Mouse (Mus musculus): ENCODE results near the gene Fgb. TPM values are rescaled to one million over a fixed set of nuclear protein-coding genes. Genes with fewer than 3 reads are reported as not detected.

Fgb gene
- total and polyA plus RNA-seq, 3 experiments, result not detected

GRCm38 (mm10) chr3:82995368-82995767, 54.3 kb downstream of the Fgb start:
- Histone ChIP-seq H3K4me3 (replicated peaks in 1 of 3; ENCODE audit: low read depth in 2 of 3, low read length in 2 of 3, poor library complexity in 1 of 3) (no peak overlapping the region), H3K79me2 (replicated peaks; ENCODE audit: control insufficient read depth, extremely low read depth, insufficient read depth, poor library complexity, severe bottlenecking) (no peaks in the 10 kb centered on the region), H3K27ac (ENCODE audit: insufficient read depth, low read depth) (no peak overlapping the region), H3K27me3 (replicated peaks) (no peaks in the 10 kb centered on the region), H3K9me3 (replicated peaks; ENCODE audit: low read length) (no peaks in the 10 kb centered on the region), H3K36me3 (replicated peaks in 1 of 2; ENCODE audit: control insufficient read depth in 1 of 2, insufficient read depth in 1 of 2, low read length in 1 of 2) (no peaks in the 10 kb centered on the region), H3K4me1 (ENCODE audit: control insufficient read depth in 1 of 2, insufficient read depth in 2 of 2) (peaks cover 0 to 10% of the 10 kb centered on the region in 2 experiments; a peak in 1 of 4 replicates), H3K9ac (ENCODE audit: insufficient read depth, low read depth) (no peak overlapping the region), H3K4me2 (ENCODE audit: insufficient read depth, low read depth, poor library complexity, severe bottlenecking) (no peak overlapping the region)
- peak; percentile 31; the same call in 1 of the 2 replicates for TF ChIP-seq SMC3 (IDR thresholded peaks at IDR 0.05; ENCODE audit: low read depth, low read length)
- no peak for TF ChIP-seq MYC (IDR thresholded peaks at IDR 0.05; ENCODE audit: low read depth, low read length)
- peak in 1 of 2 experiments; percentile 33; a peak in 1 of 4 replicates for TF ChIP-seq CTCF (conservative IDR thresholded peaks at IDR 0.05 in 1 of 2, IDR thresholded peaks at IDR 0.05 in 1 of 2; ENCODE audit: low read depth in 2 of 2, low read length in 2 of 2)
- no peak for TF ChIP-seq MAZ (IDR thresholded peaks at IDR 0.05; ENCODE audit: low read depth, low read length)
- dilution Hi-C loops (cut with MboI; ENCODE audit: extremely low pct_ligation_motif_present, extremely low pct_unique_long_range_greater_than_20kb, low sequenced_read_pairs), result no loop called here
- in situ Hi-C loops (cut with MboI; ENCODE audit: low pct_ligation_motif_present, low pct_unique_long_range_greater_than_20kb, low sequenced_read_pairs), result no loop called here
- no peak for DNase-seq (ENCODE audit: extremely low read depth)

- no peak for TF ChIP-seq JUN (IDR thresholded peaks at IDR 0.05; ENCODE audit: insufficient read depth, low read depth, low read length)
- TF ChIP-seq HCFC1 (IDR thresholded peaks at IDR 0.05; ENCODE audit: low read depth, low read length), result no peak
- no peak for TF ChIP-seq GABPA (IDR thresholded peaks at IDR 0.05; ENCODE audit: insufficient replicate concordance, low read depth, low read length)
- no peaks in the 10 kb centered on the region for H3K79me2 ChIP-seq (replicated peaks; ENCODE audit: control insufficient read depth, extremely low read depth, insufficient read depth, poor library complexity, severe bottlenecking)
Observed at GRCm38 (mm10) chr3:82992956-82993355, 56.7 kb downstream of the Fgb start.

GRCm38 (mm10) chr3:82991963-82992362, 57.7 kb downstream of the Fgb start:
- no peak overlapping the region for H3K27ac ChIP-seq (ENCODE audit: insufficient read depth, low read depth)
- H3K79me2 ChIP-seq (replicated peaks; ENCODE audit: control insufficient read depth, extremely low read depth, insufficient read depth, poor library complexity, severe bottlenecking), result no peaks in the 10 kb centered on the region
- in situ Hi-C loops (cut with MboI; ENCODE audit: low pct_ligation_motif_present, low pct_unique_long_range_greater_than_20kb, low sequenced_read_pairs) (no loop called here), dilution Hi-C loops (cut with MboI; ENCODE audit: extremely low pct_ligation_motif_present, extremely low pct_unique_long_range_greater_than_20kb, low sequenced_read_pairs) (no loop called here)
- TF ChIP-seq TCF12 (IDR thresholded peaks at IDR 0.05; ENCODE audit: low read depth, low read length), result no peak
- TF ChIP-seq ZKSCAN1 (IDR thresholded peaks at IDR 0.05; ENCODE audit: borderline replicate concordance, low read depth, low read length), result no peak
- peak; percentile 77 for TF ChIP-seq BHLHE40 (IDR thresholded peaks at IDR 0.05; ENCODE audit: low read depth, low read length)
- TF ChIP-seq IRF4 (IDR thresholded peaks at IDR 0.05; ENCODE audit: low read depth, low read length), result peak; percentile 48; the same call in 1 of the 2 replicates
- TF ChIP-seq ETS1 (conservative IDR thresholded peaks at IDR 0.05; ENCODE audit: low read depth, low read length), result peak; percentile 27; the same call in 1 of the 2 replicates
- no peak for TF ChIP-seq RAD21 (IDR thresholded peaks at IDR 0.05; ENCODE audit: low read depth, low read length)
- TF ChIP-seq UBTF (IDR thresholded peaks at IDR 0.05; ENCODE audit: low read depth, low read length), result no peak
- TF ChIP-seq MYC (IDR thresholded peaks at IDR 0.05; ENCODE audit: low read depth, low read length), result peak; percentile 17; the same call in 1 of the 2 replicates
- 0 out of 2 replicates have a peak, but pooled peaks have one; percentile 86 for TF ChIP-seq CHD1 (IDR thresholded peaks at IDR 0.05; ENCODE audit: low read depth, low read length)
- TF ChIP-seq JUND (conservative IDR thresholded peaks at IDR 0.05; ENCODE audit: low read depth, low read length), result no peak
- no peak for TF ChIP-seq JUN (IDR thresholded peaks at IDR 0.05; ENCODE audit: insufficient read depth, low read depth, low read length)
- TF ChIP-seq SIN3A (IDR thresholded peaks at IDR 0.05; ENCODE audit: low read length), result no peak
- peak overlapping the region; percentile 51 for H3K4me2 ChIP-seq (ENCODE audit: insufficient read depth, low read depth, poor library complexity, severe bottlenecking)
- H3K27me3 ChIP-seq (replicated peaks), result no peaks in the 10 kb centered on the region
- DNase-seq (ENCODE audit: extremely low read depth), result peak; percentile 28
- H3K9ac ChIP-seq (ENCODE audit: insufficient read depth, low read depth), result peak overlapping the region; percentile 16; the same call in 1 of the 2 replicates
- H3K4me1 ChIP-seq (ENCODE audit: control insufficient read depth in 1 of 2, insufficient read depth in 2 of 2), result peaks cover 2 to 14% of the 10 kb centered on the region in 2 experiments; a peak in 2 of 4 replicates
- H3K36me3 ChIP-seq (replicated peaks in 1 of 2; ENCODE audit: control insufficient read depth in 1 of 2, insufficient read depth in 1 of 2, low read length in 1 of 2), result no peaks in the 10 kb centered on the region
- no peaks in the 10 kb centered on the region for H3K9me3 ChIP-seq (replicated peaks; ENCODE audit: low read length)
- H3K4me3 ChIP-seq (replicated peaks in 1 of 3; ENCODE audit: low read depth in 2 of 3, low read length in 2 of 3, poor library complexity in 1 of 3), result peak overlapping the region in 1 of 3 experiments; percentile 14

More at GRCm38 (mm10) chr3:82992956-82993355, 56.7 kb downstream of the Fgb start:
- no peak for DNase-seq (ENCODE audit: extremely low read depth)
- Histone ChIP-seq H3K4me2 (ENCODE audit: insufficient read depth, low read depth, poor library complexity, severe bottlenecking) (no peak overlapping the region), H3K27ac (ENCODE audit: insufficient read depth, low read depth) (no peak overlapping the region), H3K9ac (ENCODE audit: insufficient read depth, low read depth) (no peak overlapping the region), H3K36me3 (replicated peaks in 1 of 2; ENCODE audit: control insufficient read depth in 1 of 2, insufficient read depth in 1 of 2, low read length in 1 of 2) (no peaks in the 10 kb centered on the region), H3K27me3 (replicated peaks) (no peaks in the 10 kb centered on the region), H3K9me3 (replicated peaks; ENCODE audit: low read length) (no peaks in the 10 kb centered on the region), H3K4me1 (ENCODE audit: control insufficient read depth in 1 of 2, insufficient read depth in 2 of 2) (peaks cover 2 to 14% of the 10 kb centered on the region in 2 experiments; a peak in 2 of 4 replicates), H3K4me3 (replicated peaks in 1 of 3; ENCODE audit: low read depth in 2 of 3, low read length in 2 of 3, poor library complexity in 1 of 3) (no peak overlapping the region)
- in situ Hi-C loops (cut with MboI; ENCODE audit: low pct_ligation_motif_present, low pct_unique_long_range_greater_than_20kb, low sequenced_read_pairs) (no loop called here), dilution Hi-C loops (cut with MboI; ENCODE audit: extremely low pct_ligation_motif_present, extremely low pct_unique_long_range_greater_than_20kb, low sequenced_read_pairs) (no loop called here)
